Mouse (Mus musculus): Measurements from ENCODE around the gene Scamp5. TPM values are rescaled to one million over a fixed set of nuclear protein-coding genes. Genes with fewer than 3 reads are reported as not detected.

Gene Scamp5
- total RNA-seq, 1 experiment from 2014 or later, result 14.4 TPM

- no peak for DNase-seq
These were observed 48.2 kb downstream of the Scamp5 start for GRCm38 (mm10) chr9:57419521-57420267.

GRCm38 (mm10) chr9:57417341-57417740 is 50.5 kb downstream of the Scamp5 start:
- DNase-seq, result peak; percentile 15

DNA sequence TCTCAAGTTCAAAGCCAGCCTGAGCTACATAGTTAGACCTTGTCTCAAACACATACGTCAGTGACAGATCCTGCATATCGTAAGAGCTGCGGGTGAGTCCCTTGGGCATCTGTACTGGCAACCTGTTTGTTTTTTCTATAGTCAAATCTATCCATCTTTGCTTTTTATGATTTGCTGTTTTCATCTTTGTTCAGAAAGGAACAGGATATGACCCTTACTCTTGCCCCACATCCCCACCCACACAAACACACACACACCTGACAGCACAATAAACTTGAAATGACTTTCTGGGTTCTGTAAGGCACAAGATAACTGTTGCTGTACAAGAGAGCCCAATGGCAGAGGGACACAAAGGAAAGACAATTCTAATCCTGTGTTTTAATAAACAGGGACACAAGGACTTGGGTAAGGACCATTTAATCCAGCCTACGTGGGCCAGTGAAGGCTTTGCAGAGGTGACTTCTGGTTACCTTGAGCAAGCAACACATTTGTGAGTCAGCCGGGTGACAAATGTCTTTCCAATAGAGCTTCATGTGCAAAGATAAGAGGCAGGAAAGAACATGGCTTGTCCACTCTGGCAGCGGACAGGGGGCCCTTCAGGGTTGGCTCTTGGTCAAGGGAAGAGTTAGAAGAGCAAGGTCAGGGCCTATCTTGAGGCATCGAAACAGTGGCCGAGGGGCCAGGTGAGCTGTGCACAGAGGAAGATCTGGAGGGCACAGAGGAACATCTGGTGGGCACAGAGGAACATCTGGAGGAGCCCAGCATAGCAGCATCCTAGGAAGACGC is 60.5 kb downstream of the Scamp5 start:
- DNase-seq, result no peak

- no peak for DNase-seq
These were observed 61.5 kb downstream of the Scamp5 start for GRCm38 (mm10) chr9:57406395-57406794.

- no peak for DNase-seq
These were observed 63.8 kb downstream of the Scamp5 start for GRCm38 (mm10) chr9:57404036-57404435.

DNA sequence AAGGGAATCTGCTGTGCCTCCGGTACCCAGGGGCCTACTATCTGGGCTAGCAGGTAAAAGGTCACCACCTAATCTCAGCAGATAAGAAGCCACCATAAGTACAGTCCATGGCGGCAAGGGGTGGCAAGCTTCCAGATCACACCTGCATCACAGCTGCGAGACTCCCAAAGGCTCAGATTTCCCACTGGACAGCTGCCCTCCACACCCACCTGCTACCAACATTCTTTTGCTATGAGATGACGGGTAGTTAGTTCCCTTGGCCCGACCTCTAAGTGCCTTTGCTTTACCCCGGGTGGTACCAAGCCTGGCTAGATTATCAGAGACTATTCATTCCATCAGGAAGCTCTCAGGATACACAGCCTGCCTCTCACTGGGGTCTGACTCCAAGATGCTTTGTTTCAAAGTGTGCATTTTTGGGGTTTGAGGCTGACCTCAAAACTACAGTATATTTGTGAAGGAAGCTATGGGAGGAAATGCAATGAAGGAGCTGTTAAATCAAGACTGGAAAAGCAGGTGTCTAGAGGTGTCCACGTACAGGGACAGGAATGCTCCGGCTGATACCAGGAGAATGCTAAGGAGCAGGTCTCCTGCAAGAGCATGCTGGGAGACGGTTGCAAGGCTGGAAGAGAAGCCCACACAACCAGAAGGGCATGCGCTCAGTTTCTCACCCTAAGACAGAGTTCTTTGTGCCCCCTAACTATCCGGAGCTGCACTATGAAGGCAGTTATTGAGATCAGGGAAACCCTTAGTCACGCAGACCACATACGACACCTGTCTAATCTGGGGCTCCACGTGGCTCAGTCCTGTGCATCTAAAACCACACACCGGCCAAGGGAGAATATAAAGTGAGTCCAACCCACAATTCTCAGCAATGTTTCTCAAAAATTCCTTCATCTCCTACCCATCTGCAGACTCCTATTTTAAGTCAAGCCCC is 65.3 kb downstream of the Scamp5 start:
- no peak for DNase-seq

DNA sequence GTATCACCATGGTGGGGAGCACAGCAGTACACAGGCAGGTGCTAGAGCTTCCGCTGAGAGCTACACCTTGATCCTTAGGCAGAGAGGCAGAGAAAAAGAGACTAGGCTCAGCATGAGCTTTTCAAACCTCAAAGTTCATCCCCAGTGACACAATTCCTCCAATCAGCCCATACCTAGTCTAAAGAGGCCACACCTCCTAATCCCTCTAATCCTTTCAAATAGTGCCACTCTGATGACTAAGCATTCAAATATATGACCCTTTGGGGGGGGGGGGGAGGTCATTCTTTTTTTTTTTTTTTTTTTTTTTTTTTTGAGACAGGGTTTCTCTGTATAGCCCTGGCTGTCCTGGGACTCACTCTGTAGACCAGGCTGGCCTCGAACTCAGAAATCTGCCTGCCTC is 69.1 kb downstream of the Scamp5 start:
- no peak for DNase-seq

- DNase-seq, result no peak
These were observed 75.0 kb downstream of the Scamp5 start for GRCm38 (mm10) chr9:57392892-57393291.

Other genes starting within 250 kb of the Scamp5 start
- gene Trcg1, start 231.5 kb downstream of the Scamp5 start, total RNA-seq (2021), result not detected in 2 replicates
- 40.7 and 45.1 TPM in 2 replicates for gene 1700017B05Rik, start 205.4 kb downstream of the Scamp5 start, total RNA-seq (2021)
- 17.4 and 31.5 TPM in 2 replicates for gene Ppcdc, start 27.9 kb downstream of the Scamp5 start, total RNA-seq (2021)
- 5.0 and 6.5 TPM in 2 replicates for gene Rpp25, start 36.0 kb upstream of the Scamp5 start, total RNA-seq (2021)
- 410 and 447 TPM in 2 replicates for gene Cox5a, start 53.2 kb upstream of the Scamp5 start, total RNA-seq (2021)
- gene Fam219b, start 69.5 kb upstream of the Scamp5 start, total RNA-seq (2021), result 25.2 and 29.2 TPM in 2 replicates
- gene Mpi, start 84.7 kb upstream of the Scamp5 start, total RNA-seq (2021), result 37.2 and 46.9 TPM in 2 replicates
- gene Scamp2, start 92.9 kb upstream of the Scamp5 start, total RNA-seq (2021), result 54.6 and 67.0 TPM in 2 replicates
- 18.3 and 27.5 TPM in 2 replicates for gene Ulk3, start 121.4 kb upstream of the Scamp5 start, total RNA-seq (2021)
- not detected in 2 replicates for gene Cplx3, start 138.2 kb upstream of the Scamp5 start, total RNA-seq (2021)
- not detected in 2 replicates for gene Lman1l, start 152.7 kb upstream of the Scamp5 start, total RNA-seq (2021)
- gene Csk, start 185.6 kb upstream of the Scamp5 start, total RNA-seq (2021), result 70.4 and 105 TPM in 2 replicates
- gene Cyp1a2, start 215.6 kb upstream of the Scamp5 start, total RNA-seq (2021), result 5.5 TPM in 1 of 2 replicates, not detected in the other
- 0.12 and 0.57 TPM in 2 replicates for gene Cyp1a1, start 219.9 kb upstream of the Scamp5 start, total RNA-seq (2021)
- 10.5 and 11.2 TPM in 2 replicates for gene Edc3, start 240.5 kb upstream of the Scamp5 start, total RNA-seq (2021)